Mouse (Mus musculus): Measurements from ENCODE around the gene Papolb. TPM values are rescaled to one million over a fixed set of nuclear protein-coding genes. Genes with fewer than 3 reads are reported as not detected.

The Papolb gene
- 0.06 TPM for polyA plus RNA-seq (2014; fragmentation: Illumina TruSeq; extraction: RNeasy Lipid Tissue Mini Kit (QIAGEN cat#74804); ENCODE audit: insufficient read depth, low read depth, low replicate concordance)

GRCm38 (mm10) chr5:142529915-142530314, at the start of gene Papolb:
Gene Papolb (minus strand): TSS chr5:142530076.

DNA sequence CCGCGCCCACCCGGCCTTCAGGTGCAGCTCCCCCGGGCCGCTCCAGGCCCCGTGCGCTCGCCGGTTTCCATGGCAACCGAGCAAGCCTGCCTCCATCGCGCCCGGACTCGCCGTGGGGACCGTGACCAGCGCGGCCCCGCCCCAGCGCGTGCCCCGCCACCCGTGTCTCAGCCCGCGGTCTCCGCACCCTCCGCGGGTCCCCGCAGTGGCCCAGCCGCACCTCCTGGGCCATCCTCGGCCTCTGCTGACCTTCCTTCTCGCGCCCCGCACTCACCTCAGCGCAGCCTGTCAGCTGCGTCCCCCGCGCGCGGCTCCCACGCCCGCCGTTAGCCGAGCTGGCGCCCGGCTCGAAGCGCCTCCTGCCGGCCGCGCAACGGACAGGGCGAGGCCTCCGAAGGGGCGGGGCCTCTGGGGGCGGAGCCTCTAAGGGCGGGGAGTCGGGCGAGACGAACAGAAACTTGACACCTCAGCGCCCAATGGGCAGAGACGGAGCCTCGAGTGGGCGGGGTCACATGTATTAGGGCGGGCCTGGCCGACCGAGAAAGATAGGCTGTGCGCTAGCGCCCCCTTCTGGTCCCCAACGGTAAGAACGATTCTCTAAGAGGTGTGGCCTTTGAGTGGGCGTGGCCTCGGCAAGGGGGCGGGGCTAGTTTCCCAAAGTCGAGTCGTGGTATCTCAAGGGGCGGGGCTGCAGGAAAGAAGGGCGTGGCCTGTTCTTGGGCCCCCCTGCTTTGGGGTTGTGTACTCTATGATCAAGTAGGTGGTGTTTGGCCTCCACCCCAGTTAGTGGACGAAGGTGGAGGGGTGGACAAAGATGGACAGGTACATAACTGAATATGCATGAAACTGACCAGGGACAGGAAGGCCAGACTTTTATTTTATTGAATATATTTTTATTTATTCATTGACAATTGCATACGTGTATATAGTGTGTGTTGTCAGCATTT, 21.1 kb upstream of the Papolb start, which contains the start of gene Radil:
Gene Radil, minus strand, starts transcription at position 393 of the 947 bp plus-strand sequence.

Other genes starting within 250 kb of the Papolb start
- gene Foxk1, start 128.6 kb downstream of the Papolb start, polyA plus RNA-seq (2014; fragmentation: Illumina TruSeq; extraction: RNeasy Lipid Tissue Mini Kit (QIAGEN cat#74804); ENCODE audit: insufficient read depth, low read depth, low replicate concordance): 5.9 TPM
- 6.1 TPM for gene Ap5z1, start 66.1 kb downstream of the Papolb start, polyA plus RNA-seq (2014; fragmentation: Illumina TruSeq; extraction: RNeasy Lipid Tissue Mini Kit (QIAGEN cat#74804); ENCODE audit: insufficient read depth, low read depth, low replicate concordance)
- gene Radil, start 21.0 kb upstream of the Papolb start, polyA plus RNA-seq (2014; fragmentation: Illumina TruSeq; extraction: RNeasy Lipid Tissue Mini Kit (QIAGEN cat#74804); ENCODE audit: insufficient read depth, low read depth, low replicate concordance): 7.1 TPM
- not detected for gene Mmd2, start 78.7 kb upstream of the Papolb start, polyA plus RNA-seq (2014; fragmentation: Illumina TruSeq; extraction: RNeasy Lipid Tissue Mini Kit (QIAGEN cat#74804); ENCODE audit: insufficient read depth, low read depth, low replicate concordance)
- gene Wipi2, start 97.6 kb upstream of the Papolb start, polyA plus RNA-seq (2014; fragmentation: Illumina TruSeq; extraction: RNeasy Lipid Tissue Mini Kit (QIAGEN cat#74804); ENCODE audit: insufficient read depth, low read depth, low replicate concordance): 16.8 TPM
- gene Slc29a4, start 162.4 kb upstream of the Papolb start, polyA plus RNA-seq (2014; fragmentation: Illumina TruSeq; extraction: RNeasy Lipid Tissue Mini Kit (QIAGEN cat#74804); ENCODE audit: insufficient read depth, low read depth, low replicate concordance): 0.65 TPM